Mouse (Mus musculus) neutrophil, adult 65 days (primary cell): ENCODE measurements around the gene Arl5a. TPM values are rescaled to one million over a fixed set of nuclear protein-coding genes. Genes with fewer than 3 reads are reported as not detected.

Experiments used
- total RNA-seq: library from RNA; stranded (reverse); gene quantifications from 2 replicates; pipeline ENCODE4 v1.2.4, GENCODE M21; 2023

Arl5a gene
- total RNA-seq: 14.0 and 20.7 TPM in 2 replicates

DNA sequence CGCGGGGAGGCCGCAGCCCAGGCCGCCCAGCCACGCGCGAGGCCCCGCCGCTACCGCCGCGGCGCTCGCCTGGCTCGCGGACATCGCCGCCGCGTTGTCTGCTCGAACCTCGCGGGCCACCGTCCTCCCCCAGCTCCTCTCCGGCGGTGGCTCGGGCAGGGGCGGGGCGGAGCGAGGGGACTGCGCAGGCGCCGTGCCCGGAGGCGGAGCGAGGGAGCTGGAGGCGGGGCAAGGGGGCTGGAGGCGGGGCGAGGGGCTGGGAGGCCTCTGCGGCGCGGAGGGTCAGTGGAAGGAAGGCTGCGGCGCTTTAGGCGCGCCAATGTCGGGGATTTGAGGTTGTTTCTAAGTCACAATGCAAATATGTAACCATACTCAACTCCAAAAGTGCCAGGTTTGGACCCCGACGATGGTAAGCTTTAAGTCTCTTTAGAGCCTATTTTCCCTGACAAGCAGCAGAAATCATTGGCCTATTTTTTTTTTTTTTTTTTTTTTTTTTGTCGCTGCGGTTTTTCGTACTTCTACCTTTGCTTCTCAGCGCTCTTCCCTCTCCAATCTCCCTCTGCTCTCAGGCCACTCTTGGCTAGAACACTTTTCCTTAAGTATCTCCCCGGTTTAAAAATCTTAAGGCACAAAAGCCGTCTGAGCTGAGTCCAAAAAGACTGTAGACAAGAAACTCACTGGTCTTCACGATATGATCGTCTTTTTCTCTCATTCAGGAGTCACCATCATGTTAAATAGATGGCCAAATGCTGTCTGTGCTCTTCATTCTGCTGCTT lies at the start of gene Arl5a:
TSS of gene Arl5a (minus strand) at position 155 of the 776 bp plus-strand sequence.

DNA sequence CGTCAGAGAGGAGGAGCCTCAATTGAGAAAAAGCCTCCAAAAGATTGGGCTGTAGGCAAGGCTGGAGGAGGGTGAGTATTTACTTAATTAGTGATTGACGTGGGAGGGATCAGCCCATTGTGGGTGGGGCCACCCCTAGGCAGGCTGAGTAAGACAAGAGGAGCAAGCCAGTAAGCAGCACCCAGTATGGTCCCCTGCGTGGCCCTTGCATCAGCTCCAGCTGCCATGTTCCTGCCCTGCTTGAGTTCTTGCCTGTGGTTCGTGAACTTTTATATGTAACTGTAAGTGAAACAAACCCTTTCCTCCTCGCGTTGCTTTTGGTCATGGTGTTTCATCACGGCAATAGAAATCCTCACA lies 46.3 kb downstream of the Arl5a start, which contains the start of gene Neb:
TSS of gene Neb (minus strand) at position 27 of the 357 bp plus-strand sequence.

Other genes with a start within 250 kb of the Arl5a start
- gene Neb, start 46.4 kb downstream of the Arl5a start, total RNA-seq: 0.03 and 0.09 TPM in 2 replicates